ENCODE assay signal across 23 mouse cellular contexts in genomic region chr6:92388681-92389080, GRCm38 (mm10).
DNase-seq lines count a peak whose midpoint lies in the region; ATAC-seq and TF ChIP-seq lines count a peak whose summit lies in the region.
"Had no signal": no experiment of that assay in that cellular context is flagged by ENCODE, and none has a peak within 500 bp of the region (broad histone marks: within the 10 kb centered on the region; RNA-seq: fewer than 3 reads in every experiment).

No protein-coding gene starts in this region.

- no peak overlapping the region for H3K4me3 ChIP-seq in gastrocnemius, adult 2 months
- H3K4me3 ChIP-seq in intestine, embryonic 14.5 days (ENCODE audit: low read depth, low read length) = no peak overlapping the region
- H3K4me3 ChIP-seq in intestine, postnatal 0 days (ENCODE audit: low read depth, low read length) = no peak overlapping the region
- no peak overlapping the region for H3K4me3 ChIP-seq in lung, embryonic 16.5 days (ENCODE audit: low read length)
- H3K4me3 ChIP-seq: forebrain, embryonic 13.5 days; heart, embryonic 15.5 days; limb, embryonic 10.5 days; limb, embryonic 15.5 days; liver, embryonic 15.5 days had no signal

- peaks cover 6% of the 10 kb centered on the region; the same call in 1 of the 2 replicates for H3K4me1 ChIP-seq in intestine, embryonic 14.5 days (replicated peaks; ENCODE audit: control insufficient read depth, insufficient read depth, low read length)
- no peaks in the 10 kb centered on the region for H3K4me1 ChIP-seq in intestine, postnatal 0 days (replicated peaks; ENCODE audit: control insufficient read depth, insufficient read depth, low read length)
- no peaks in the 10 kb centered on the region for H3K4me1 ChIP-seq in lung, embryonic 16.5 days (replicated peaks; ENCODE audit: control insufficient read depth, insufficient read depth, low read length)
- H3K4me1 ChIP-seq: forebrain, embryonic 13.5 days; heart, embryonic 15.5 days; limb, embryonic 15.5 days; liver, embryonic 15.5 days had no signal

- no peaks in the 10 kb centered on the region for H3K9me3 ChIP-seq in intestine, embryonic 14.5 days (ENCODE audit: control insufficient read depth, low read length)
- no peaks in the 10 kb centered on the region for H3K9me3 ChIP-seq in intestine, postnatal 0 days (ENCODE audit: control insufficient read depth)
- H3K9me3 ChIP-seq in lung, embryonic 16.5 days (ENCODE audit: control insufficient read depth, low read length) = no peaks in the 10 kb centered on the region
- H3K9me3 ChIP-seq: forebrain, embryonic 13.5 days; heart, embryonic 15.5 days; limb, embryonic 10.5 days; limb, embryonic 15.5 days; liver, embryonic 15.5 days had no signal

- intact Hi-C loops in gastrocnemius, adult 2 months (cut with DNase I) = no loop called here

- H3K4me2 ChIP-seq in intestine, embryonic 14.5 days (ENCODE audit: low read length) = no peak overlapping the region
- no peak overlapping the region for H3K4me2 ChIP-seq in intestine, postnatal 0 days (replicated peaks; ENCODE audit: low read depth)
- H3K4me2 ChIP-seq in lung, embryonic 16.5 days (ENCODE audit: low read depth, low read length) = no peak overlapping the region
- H3K4me2 ChIP-seq: forebrain, embryonic 13.5 days; heart, embryonic 15.5 days; hindbrain, embryonic 14.5 days; limb, embryonic 15.5 days; liver, embryonic 15.5 days had no signal

- H3K27ac ChIP-seq in gastrocnemius, adult 2 months = peak overlapping the region; percentile 20
- H3K27ac ChIP-seq in intestine, embryonic 14.5 days (ENCODE audit: low read depth) = 0 out of 2 replicates have a peak overlapping the region, but pooled peaks have one; percentile 6
- H3K27ac ChIP-seq in intestine, postnatal 0 days (ENCODE audit: low read depth, low read length) = no peak overlapping the region
- H3K27ac ChIP-seq in lung, embryonic 16.5 days (ENCODE audit: low read length) = no peak overlapping the region
- H3K27ac ChIP-seq: forebrain, embryonic 13.5 days; heart, embryonic 15.5 days; hindbrain, embryonic 14.5 days; limb, embryonic 10.5 days; limb, embryonic 15.5 days; liver, embryonic 15.5 days; macrophage had no signal

- H3K36me3 ChIP-seq in intestine, embryonic 14.5 days (ENCODE audit: control insufficient read depth, insufficient read depth, low read length) = peaks cover 5% of the 10 kb centered on the region; the same call in 1 of the 2 replicates
- no peaks in the 10 kb centered on the region for H3K36me3 ChIP-seq in intestine, postnatal 0 days (ENCODE audit: control insufficient read depth, insufficient read depth)
- no peaks in the 10 kb centered on the region for H3K36me3 ChIP-seq in lung, embryonic 16.5 days (ENCODE audit: control insufficient read depth, insufficient read depth, low read length)
- H3K36me3 ChIP-seq: heart, embryonic 15.5 days; limb, embryonic 10.5 days; limb, embryonic 15.5 days; liver, embryonic 15.5 days had no signal

- ATAC-seq in intestine, embryonic 14.5 days (replicated peaks; ENCODE audit: low FRiP score, low TSS enrichment, low read depth) = no peak
- no peak for ATAC-seq in intestine, postnatal 0 days
- 0 out of 2 replicates have a peak, but pooled peaks have one; percentile 38 for ATAC-seq in lung, embryonic 16.5 days (ENCODE audit: low read depth)
- ATAC-seq: forebrain, embryonic 13.5 days had no signal

- no peak overlapping the region for H3K9ac ChIP-seq in intestine, embryonic 14.5 days (ENCODE audit: low read length)
- no peak overlapping the region for H3K9ac ChIP-seq in intestine, postnatal 0 days (ENCODE audit: low read depth, low read length)
- no peak overlapping the region for H3K9ac ChIP-seq in lung, embryonic 16.5 days (ENCODE audit: low read length)
- H3K9ac ChIP-seq: forebrain, embryonic 13.5 days; heart, embryonic 15.5 days; hindbrain, embryonic 14.5 days; limb, embryonic 15.5 days; liver, embryonic 15.5 days had no signal

- DNase-seq in gastrocnemius, adult 2 months = no peak
- no peak for DNase-seq in gastrocnemius, postnatal 25 days
- DNase-seq in intestine, embryonic 14.5 days (ENCODE audit: low spot score) = no peak
- DNase-seq in lung, postnatal 14 days = no peak
- DNase-seq in mesoderm, embryonic 11.5 days (ENCODE audit: low read depth, low spot score) = peak; percentile 19
- no peak for DNase-seq in MN1 (ENCODE audit: low spot score)
- DNase-seq: adrenal gland, postnatal 14 days; cerebellum, adult 11 months; cerebellum, adult 9-11 months; gastrocnemius, postnatal 36 days; kidney, adult 2 months; layer of hippocampus, adult 9-11 months; midbrain, embryonic 14.5 days; thymus, postnatal 25 days had no signal

- TF ChIP-seq CTCF in gastrocnemius, adult 2 months (IDR thresholded peaks at IDR 0.05) = no peak
- TF ChIP-seq CTCF in intestine, postnatal 0 days (IDR thresholded peaks at IDR 0.05; ENCODE audit: low read depth) = no peak

- 54% methylated on average over 5 of the region's 5 CpGs for WGBS in intestine, embryonic 14.5 days
- 64% methylated on average over 5 of the region's 5 CpGs for WGBS in intestine, postnatal 0 days
- WGBS in lung, embryonic 16.5 days = 50% methylated on average over 5 of the region's 5 CpGs

- H3K27me3 ChIP-seq in intestine, embryonic 14.5 days (replicated peaks; ENCODE audit: control insufficient read depth, insufficient read depth, low read length) = no peaks in the 10 kb centered on the region
- no peaks in the 10 kb centered on the region for H3K27me3 ChIP-seq in intestine, postnatal 0 days (replicated peaks; ENCODE audit: control insufficient read depth, insufficient read depth, low read length)
- H3K27me3 ChIP-seq in lung, embryonic 16.5 days (ENCODE audit: control insufficient read depth, insufficient read depth, low read depth, low read length) = no peaks in the 10 kb centered on the region
- H3K27me3 ChIP-seq: forebrain, embryonic 13.5 days; heart, embryonic 15.5 days; limb, embryonic 15.5 days; liver, embryonic 15.5 days had no signal

Comparison
In these comparisons a context has a peak if more than half of its experiments do, and no peak if none do; other contexts are left out.
1. H3K27ac ChIP-seq: peak in gastrocnemius, adult 2 months (single experiment) and intestine, embryonic 14.5 days (single experiment); none in intestine, postnatal 0 days (single experiment) and lung, embryonic 16.5 days (single experiment).